Mouse (Mus musculus): ENCODE data around the gene Clec16a.
A peak's percentile ranks its signal among the peaks of the same experiment; 100 is the strongest.

Gene Clec16a

GRCm38 (mm10) chr16:10771769-10772510 lies 226.8 kb downstream of the Clec16a start:
- DNase-seq, result no peak

GRCm38 (mm10) chr16:10773543-10773942 lies 228.4 kb downstream of the Clec16a start:
- DNase-seq, result no peak

GRCm38 (mm10) chr16:10774726-10775125 lies 229.6 kb downstream of the Clec16a start:
- DNase-seq, result no peak

- no peak for DNase-seq
Observed at GRCm38 (mm10) chr16:10776322-10776721, 231.2 kb downstream of the Clec16a start.

- no peak for DNase-seq
Observed at GRCm38 (mm10) chr16:10777579-10778160, 232.5 kb downstream of the Clec16a start.

GRCm38 (mm10) chr16:10780631-10781120 lies 235.5 kb downstream of the Clec16a start:
- DNase-seq, result no peak

- no peak for DNase-seq
Observed at GRCm38 (mm10) chr16:10781862-10782371, 236.8 kb downstream of the Clec16a start.

GRCm38 (mm10) chr16:10782377-10783151 lies 237.4 kb downstream of the Clec16a start:
- no peak for DNase-seq

GRCm38 (mm10) chr16:10783152-10783434 lies 238.0 kb downstream of the Clec16a start:
- DNase-seq, result no peak

GRCm38 (mm10) chr16:10783451-10783850 lies 238.3 kb downstream of the Clec16a start:
- DNase-seq, result no peak

GRCm38 (mm10) chr16:10783883-10784792 lies 239.0 kb downstream of the Clec16a start:
- peak; percentile 30 for DNase-seq

GRCm38 (mm10) chr16:10784793-10785370 lies 239.7 kb downstream of the Clec16a start:
- DNase-seq, result peak; percentile 85

GRCm38 (mm10) chr16:10785371-10786231 lies 240.5 kb downstream of the Clec16a start, which contains the start of gene Socs1:
TSS of gene Socs1 (minus strand) at chr16:10785536.
- peak; percentile 64 for DNase-seq

GRCm38 (mm10) chr16:10786288-10786687 lies 241.1 kb downstream of the Clec16a start:
- peak; percentile 79 for DNase-seq

GRCm38 (mm10) chr16:10786782-10787547 lies 241.8 kb downstream of the Clec16a start:
- no peak for DNase-seq

GRCm38 (mm10) chr16:10787548-10788058 lies 242.5 kb downstream of the Clec16a start:
- no peak for DNase-seq

- DNase-seq, result no peak
Observed at GRCm38 (mm10) chr16:10788271-10788670, 243.1 kb downstream of the Clec16a start, which contains the start of gene Tnp2. TSS of gene Tnp2 (minus strand) at chr16:10788660.

GRCm38 (mm10) chr16:10788866-10789265 lies 243.7 kb downstream of the Clec16a start:
- no peak for DNase-seq

- DNase-seq, result no peak
Observed at GRCm38 (mm10) chr16:10790702-10791101, 245.6 kb downstream of the Clec16a start, which contains the start of gene Prm3. TSS of gene Prm3 (minus strand) at chr16:10790914.

Data from cerebellum, adult 11 months (tissue).